Mouse (Mus musculus): ENCODE data around the gene Pcyt1b.

DNA sequence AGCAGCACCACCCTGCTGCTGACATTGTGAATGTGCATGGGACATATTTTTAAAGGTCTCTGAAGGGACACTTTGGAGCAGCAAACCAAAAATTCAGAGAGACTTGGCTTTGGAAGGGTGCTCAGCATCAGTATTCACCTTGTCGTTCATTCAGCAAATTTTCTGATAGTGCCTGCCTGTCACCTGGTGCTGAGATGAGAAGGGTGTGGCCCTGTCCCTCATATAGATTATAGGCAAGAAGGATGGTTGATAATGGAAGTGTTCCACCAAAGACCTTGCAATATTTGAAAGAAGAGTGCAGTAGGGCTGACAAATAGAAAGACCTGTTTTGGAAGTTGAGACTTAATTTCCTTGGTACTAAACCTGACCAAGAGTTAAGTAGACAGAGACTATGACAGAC, 74.9 kb downstream of the Pcyt1b start:
- no peak for TF ChIP-seq POLR2A (IDR thresholded peaks at IDR 0.05; ENCODE audit: insufficient read depth, low read depth, low read length)
- TF ChIP-seq EP300 (IDR thresholded peaks at IDR 0.05; ENCODE audit: insufficient read depth, low read depth, low read length): no peak
- TF ChIP-seq CTCF (IDR thresholded peaks at IDR 0.05): no peak
